Mouse (Mus musculus): ENCODE measurements around the gene Catsperb.

GRCm38 (mm10) chr12:101483571-101483970, 79.1 kb downstream of the Catsperb start:
- TF ChIP-seq POLR2A (IDR thresholded peaks at IDR 0.05; ENCODE audit: control insufficient read depth in 1 of 2, insufficient read depth in 1 of 2, low read depth in 1 of 2, low read length in 2 of 2, poor library complexity in 1 of 2) = no peak
- TF ChIP-seq POLR2AphosphoS5 (IDR thresholded peaks at IDR 0.05; ENCODE audit: borderline replicate concordance, low read depth, low read length) = no peak
- no peak for TF ChIP-seq CTCF (IDR thresholded peaks at IDR 0.05 in 2 of 3, conservative IDR thresholded peaks at IDR 0.05 in 1 of 3; ENCODE audit: control insufficient read depth in 1 of 3, insufficient read depth in 1 of 3, low read depth in 2 of 3, low read length in 3 of 3, poor library complexity in 1 of 3, severe bottlenecking in 1 of 3)
- TF ChIP-seq BHLHE40 (IDR thresholded peaks at IDR 0.05; ENCODE audit: borderline replicate concordance, low read depth, low read length) = no peak

Measured in MEL (cell line).